Mouse (Mus musculus): Measurements from ENCODE around the gene Izumo4. TPM values are rescaled to one million over a fixed set of nuclear protein-coding genes. Genes with fewer than 3 reads are reported as not detected.

Gene Izumo4
- total and polyA plus RNA-seq, 2 experiments = 18.3 to 49.7 TPM

DNA sequence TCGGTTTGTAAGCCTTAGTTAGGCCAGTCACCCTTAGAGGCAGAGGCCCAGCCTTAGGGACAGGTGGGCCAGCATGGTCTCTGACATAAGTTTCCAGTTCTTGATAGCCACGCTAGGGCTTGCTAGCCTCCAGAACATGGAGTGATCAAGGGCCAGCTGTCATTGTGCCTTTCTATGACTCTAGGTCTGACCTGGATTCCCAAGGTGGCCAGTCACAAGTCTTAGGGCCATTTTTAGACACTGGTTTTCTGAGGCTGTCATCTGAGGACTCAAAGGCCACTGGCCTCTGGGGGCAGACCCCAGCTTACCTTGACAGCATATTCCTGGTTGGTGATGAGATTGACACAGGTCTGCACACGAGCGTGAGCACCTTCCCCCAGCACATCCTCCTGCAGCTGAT, 30.7 kb upstream of the Izumo4 start:
- 83% methylated on average over 4 of the region's 4 CpGs for WGBS

DNA sequence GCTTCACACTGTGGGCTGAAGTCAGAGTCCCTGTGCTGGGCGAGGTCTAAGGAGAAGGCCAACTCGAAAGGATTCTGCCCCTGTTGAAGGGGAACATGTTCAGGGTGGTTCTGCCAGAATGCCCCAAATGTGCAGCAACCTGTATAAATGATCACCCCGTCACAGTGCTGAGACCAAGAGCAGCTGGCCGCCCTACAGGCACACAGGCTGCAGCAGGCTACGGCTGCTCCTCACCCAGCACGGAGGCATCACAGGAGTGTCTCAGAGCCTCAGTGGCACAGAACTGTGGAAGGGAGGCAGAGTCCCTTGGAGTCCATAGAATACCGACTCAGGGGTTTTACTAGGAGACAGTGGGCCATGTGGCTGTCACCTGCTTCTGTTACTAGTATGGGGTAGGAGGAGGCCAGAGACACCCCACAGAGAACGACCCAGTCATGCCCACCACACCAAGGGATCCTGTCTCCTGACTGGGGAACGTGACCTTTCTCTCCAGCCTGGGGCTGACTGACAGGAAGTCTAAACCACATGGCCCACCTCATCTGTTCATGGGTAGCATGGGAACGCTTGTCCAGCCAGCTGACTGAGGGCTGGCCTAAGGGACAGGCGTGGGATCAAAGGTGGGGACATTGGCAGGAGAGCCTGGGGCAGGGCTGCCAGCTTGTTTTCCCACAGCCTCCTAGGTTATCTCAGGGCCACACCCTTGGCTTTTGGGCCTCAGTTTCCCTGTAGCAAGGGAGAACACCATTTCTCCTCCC, 29.9 kb upstream of the Izumo4 start:
- Histone ChIP-seq H3K4me3 (ENCODE audit: insufficient read depth, low read depth, low read length) (no peak overlapping the region), H3K9ac (ENCODE audit: low read depth, low read length) (peak overlapping the region; percentile 26), H3K79me2 (ENCODE audit: control insufficient read depth, insufficient read depth, low read length) (peaks cover 39% of the 10 kb centered on the region), H3K27ac (replicated peaks; ENCODE audit: insufficient read depth, low read depth, low read length) (peak overlapping the region; percentile 40), H3K4me1 (ENCODE audit: control insufficient read depth, insufficient read depth, low read length) (peaks cover 58% of the 10 kb centered on the region), H3K36me3 (ENCODE audit: control insufficient read depth, insufficient read depth, low read length) (peaks cover 37% of the 10 kb centered on the region), H3K27me3 (ENCODE audit: control insufficient read depth, insufficient read depth, low read length) (no peaks in the 10 kb centered on the region)
- WGBS = 64% methylated on average over 11 of the region's 11 CpGs
- peak; percentile 86 for DNase-seq (ENCODE audit: extremely low read depth, low read depth, low spot score)
- TF ChIP-seq POLR2A (IDR thresholded peaks at IDR 0.05; ENCODE audit: extremely low read depth, insufficient read depth, low read length) (no peak), CTCF (IDR thresholded peaks at IDR 0.05; ENCODE audit: low read depth, low read length) (no peak)

More for the DNA sequence above, 30.7 kb upstream of the Izumo4 start:
- Histone ChIP-seq H3K9ac (ENCODE audit: low read depth, low read length) (peak overlapping the region; percentile 8; the same call in 1 of the 2 replicates), H3K36me3 (ENCODE audit: control insufficient read depth, insufficient read depth, low read length) (peaks cover 42% of the 10 kb centered on the region), H3K4me1 (ENCODE audit: control insufficient read depth, insufficient read depth, low read length) (peaks cover 64% of the 10 kb centered on the region), H3K27me3 (ENCODE audit: control insufficient read depth, insufficient read depth, low read length) (no peaks in the 10 kb centered on the region), H3K79me2 (ENCODE audit: control insufficient read depth, insufficient read depth, low read length) (peaks cover 39% of the 10 kb centered on the region), H3K27ac (replicated peaks; ENCODE audit: insufficient read depth, low read depth, low read length) (no peak overlapping the region), H3K4me3 (ENCODE audit: insufficient read depth, low read depth, low read length) (no peak overlapping the region)
- no peak for TF ChIP-seq CTCF (IDR thresholded peaks at IDR 0.05; ENCODE audit: low read depth, low read length)
- TF ChIP-seq POLR2A (IDR thresholded peaks at IDR 0.05; ENCODE audit: extremely low read depth, insufficient read depth, low read length) = no peak
- DNase-seq (ENCODE audit: extremely low read depth, low read depth, low spot score) = no peak

- WGBS = 81% methylated on average over 3 of the region's 3 CpGs
- H3K4me1 ChIP-seq (ENCODE audit: control insufficient read depth, insufficient read depth, low read length) = peaks cover 61% of the 10 kb centered on the region
- TF ChIP-seq CTCF (IDR thresholded peaks at IDR 0.05; ENCODE audit: low read depth, low read length) (no peak), POLR2A (IDR thresholded peaks at IDR 0.05; ENCODE audit: extremely low read depth, insufficient read depth, low read length) (no peak)
- H3K27me3 ChIP-seq (ENCODE audit: control insufficient read depth, insufficient read depth, low read length) = no peaks in the 10 kb centered on the region
- H3K79me2 ChIP-seq (ENCODE audit: control insufficient read depth, insufficient read depth, low read length) = peaks cover 39% of the 10 kb centered on the region
- peak overlapping the region; percentile 99 for H3K9ac ChIP-seq (ENCODE audit: low read depth, low read length)
- no peak for DNase-seq (ENCODE audit: extremely low read depth, low read depth, low spot score)
- H3K4me3 ChIP-seq (ENCODE audit: insufficient read depth, low read depth, low read length) = peak overlapping the region; percentile 93
- peaks cover 25% of the 10 kb centered on the region for H3K36me3 ChIP-seq (ENCODE audit: control insufficient read depth, insufficient read depth, low read length)
- peak overlapping the region; percentile 85 for H3K27ac ChIP-seq (replicated peaks; ENCODE audit: insufficient read depth, low read depth, low read length)
These were observed 28.3 kb upstream of the Izumo4 start for GRCm38 (mm10) chr10:80673690-80674089.

DNA sequence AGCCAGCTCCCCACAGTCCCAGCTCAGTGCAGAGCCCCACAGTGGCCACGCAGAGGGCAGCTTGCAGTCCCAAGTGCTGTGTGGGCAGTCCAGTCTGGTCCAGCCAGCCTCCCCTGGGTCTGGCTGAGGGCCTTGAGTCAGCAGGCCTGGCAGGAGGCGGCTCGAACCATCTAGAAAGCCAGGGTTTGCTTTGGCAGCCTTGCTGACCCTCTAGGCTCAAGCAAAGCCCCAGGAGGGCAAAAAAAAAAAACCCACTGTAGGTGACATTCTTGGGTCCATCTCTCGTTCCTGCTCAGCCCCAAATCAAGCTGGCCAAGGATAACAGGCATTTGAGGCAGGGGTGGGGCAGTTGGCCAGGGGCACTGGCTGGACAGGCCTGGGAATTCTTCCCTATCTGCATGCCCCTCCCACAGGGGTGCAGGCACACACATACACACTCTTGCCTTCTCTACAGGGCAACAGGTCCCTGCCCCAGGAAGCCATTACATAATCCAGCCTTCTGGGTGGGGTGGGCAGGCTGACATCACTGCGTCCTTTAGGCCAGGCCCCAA, 27.7 kb upstream of the Izumo4 start:
- Histone ChIP-seq H3K79me2 (ENCODE audit: control insufficient read depth, insufficient read depth, low read length) (peaks cover 39% of the 10 kb centered on the region), H3K9ac (ENCODE audit: low read depth, low read length) (peak overlapping the region; percentile 99), H3K27ac (replicated peaks; ENCODE audit: insufficient read depth, low read depth, low read length) (peak overlapping the region; percentile 85), H3K36me3 (ENCODE audit: control insufficient read depth, insufficient read depth, low read length) (peaks cover 19% of the 10 kb centered on the region), H3K4me3 (ENCODE audit: insufficient read depth, low read depth, low read length) (peak overlapping the region; percentile 93), H3K27me3 (ENCODE audit: control insufficient read depth, insufficient read depth, low read length) (no peaks in the 10 kb centered on the region), H3K4me1 (ENCODE audit: control insufficient read depth, insufficient read depth, low read length) (peaks cover 60% of the 10 kb centered on the region)
- peak; percentile 88 for DNase-seq (ENCODE audit: extremely low read depth, low read depth, low spot score)
- TF ChIP-seq CTCF (IDR thresholded peaks at IDR 0.05; ENCODE audit: low read depth, low read length) (no peak), POLR2A (IDR thresholded peaks at IDR 0.05; ENCODE audit: extremely low read depth, insufficient read depth, low read length) (no peak)
- WGBS = 7% methylated on average over 5 of the region's 5 CpGs

GRCm38 (mm10) chr10:80674851-80675404, 27.1 kb upstream of the Izumo4 start:
- Histone ChIP-seq H3K4me3 (ENCODE audit: insufficient read depth, low read depth, low read length) (peak overlapping the region; percentile 93), H3K9ac (ENCODE audit: low read depth, low read length) (peak overlapping the region; percentile 99), H3K4me1 (ENCODE audit: control insufficient read depth, insufficient read depth, low read length) (peaks cover 63% of the 10 kb centered on the region), H3K27ac (replicated peaks; ENCODE audit: insufficient read depth, low read depth, low read length) (peak overlapping the region; percentile 85), H3K79me2 (ENCODE audit: control insufficient read depth, insufficient read depth, low read length) (peaks cover 39% of the 10 kb centered on the region), H3K36me3 (ENCODE audit: control insufficient read depth, insufficient read depth, low read length) (peaks cover 12% of the 10 kb centered on the region), H3K27me3 (ENCODE audit: control insufficient read depth, insufficient read depth, low read length) (no peaks in the 10 kb centered on the region)
- TF ChIP-seq CTCF (IDR thresholded peaks at IDR 0.05; ENCODE audit: low read depth, low read length) = no peak
- no peak for TF ChIP-seq POLR2A (IDR thresholded peaks at IDR 0.05; ENCODE audit: extremely low read depth, insufficient read depth, low read length)
- no peak for DNase-seq (ENCODE audit: extremely low read depth, low read depth, low spot score)
- WGBS = 0% methylated on average over 6 of the region's 6 CpGs

Measured in liver, adult 2 months (tissue).